Mouse (Mus musculus) gastrocnemius, postnatal 14 days (tissue): ENCODE results near the gene Vstm2l. TPM values are rescaled to one million over a fixed set of nuclear protein-coding genes. Genes with fewer than 3 reads are reported as not detected.

Experiments
- DNase-seq: peaks from one replicate; pipeline ENCODE4 v3.0.0; 2021; ENCODE audit warnings: mixed read lengths
- intact Hi-C: fragments of 180-260 bp; cut with DNase I; formaldehyde crosslinking; loops from one replicate; pipeline ENCODE4 v1.15.1; 2025; ENCODE audit warnings: low total_unique reads
- total RNA-seq, 2 experiments: library from RNA; stranded (reverse); gene quantifications; 2 replicates each; pipeline ENCODE4 v1.2.3; 2021

The Vstm2l gene
- total RNA-seq, 2 experiments from 2014 or later = not detected

DNA sequence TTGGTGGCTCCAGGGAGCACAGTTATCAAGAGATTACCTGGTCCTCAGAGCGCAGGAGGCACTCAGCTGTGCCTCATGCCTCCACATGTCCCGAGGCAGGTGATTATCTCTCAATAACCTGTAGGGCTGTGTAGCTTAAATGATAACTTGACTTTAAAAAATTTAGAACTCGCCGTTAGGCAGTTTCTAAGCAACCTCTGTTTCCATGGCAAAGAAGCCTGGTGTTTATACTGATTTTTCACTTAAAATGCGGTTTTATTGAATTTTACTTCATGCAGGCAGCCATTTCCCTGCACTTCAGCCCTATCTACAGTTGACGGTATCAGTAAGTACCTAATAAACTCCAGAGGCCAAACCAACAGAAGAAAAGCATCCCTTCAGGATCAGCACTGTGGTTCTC lies 71.8 kb downstream of the Vstm2l start:
- no peak for DNase-seq
- intact Hi-C loops = loop anchor here (10.0 kb wide), 1 partner anchor 351 kb away; no protein-coding TSS in a partner anchor

DNA sequence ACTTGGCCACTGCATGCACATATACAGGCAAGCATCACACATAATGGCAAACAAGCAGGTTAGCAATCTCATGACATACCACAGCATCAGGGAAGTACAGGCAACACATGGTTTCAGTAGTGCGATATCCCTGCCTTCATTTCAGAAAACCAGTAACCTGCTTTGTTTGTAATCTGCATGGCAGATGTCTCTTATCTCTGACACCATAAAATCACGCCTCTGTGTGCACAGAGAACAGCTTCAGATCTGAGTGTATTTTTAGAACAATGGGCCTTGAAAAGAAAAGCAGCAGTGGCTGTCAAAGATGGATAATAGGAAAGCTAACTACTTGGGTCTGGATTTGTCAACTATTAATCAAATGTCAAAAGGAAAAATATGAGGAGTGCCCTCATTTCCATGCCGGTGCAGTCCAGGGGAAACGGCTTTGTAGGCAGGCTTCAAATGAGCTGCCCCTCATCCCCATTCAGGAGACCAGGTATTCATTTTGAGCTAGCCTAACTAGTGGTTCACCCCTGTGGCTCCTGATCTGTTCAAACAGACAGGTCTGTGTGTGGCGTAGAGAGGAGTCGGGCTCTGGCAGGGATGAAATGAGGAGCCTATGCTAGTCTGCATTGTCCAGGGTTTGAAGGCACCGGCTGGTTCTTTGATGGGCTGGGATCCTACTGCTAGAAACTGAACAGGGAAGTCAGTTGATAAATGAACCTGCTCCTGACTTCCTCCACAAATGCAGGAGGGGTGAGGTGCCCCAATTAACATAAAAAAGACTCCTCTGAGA lies 74.2 kb downstream of the Vstm2l start:
- intact Hi-C loops = loop anchor here (10.0 kb wide), 1 partner anchor 354 kb away; no protein-coding TSS in a partner anchor
- no peak for DNase-seq

DNA sequence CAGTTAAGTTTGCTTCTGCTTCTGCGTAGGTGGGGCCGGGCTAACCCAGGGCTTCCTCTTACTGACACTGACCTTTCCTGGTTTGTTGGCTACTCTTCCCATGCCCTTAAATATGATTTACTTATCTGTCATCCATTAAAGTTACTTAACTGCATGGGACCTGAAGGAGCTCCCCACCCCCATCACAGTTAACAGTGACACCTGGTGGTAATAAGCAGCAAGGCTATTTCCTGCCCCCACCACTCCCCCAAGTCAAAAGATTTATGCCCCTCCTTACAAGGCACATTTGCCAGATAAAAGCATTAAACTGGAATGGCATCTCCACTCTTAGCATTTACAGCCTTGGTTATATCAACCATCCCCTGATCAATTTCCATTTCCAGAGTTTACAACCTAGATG lies 75.5 kb downstream of the Vstm2l start:
- DNase-seq = no peak

DNA sequence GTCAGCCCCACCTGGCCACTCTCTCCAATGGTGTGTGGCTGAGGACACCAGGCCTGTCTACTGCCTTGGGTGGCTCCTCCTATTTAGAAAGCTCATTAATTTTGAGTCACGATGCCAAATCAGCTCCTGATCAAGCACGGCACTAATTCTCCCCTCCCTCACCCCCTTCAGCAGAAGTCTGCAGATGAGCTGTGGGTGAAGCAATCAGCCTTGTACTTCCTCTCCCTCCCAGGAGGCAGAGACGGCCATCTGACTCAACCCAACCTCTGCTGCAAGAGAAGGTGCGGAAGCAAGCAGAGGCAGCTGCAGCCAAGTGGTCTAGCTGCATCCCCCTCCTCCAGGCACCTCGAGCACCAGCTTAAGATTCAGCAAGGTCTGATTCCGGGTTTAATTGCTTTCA lies 76.6 kb downstream of the Vstm2l start:
- intact Hi-C loops = no loop called here
- DNase-seq = no peak

More for the DNA sequence above, 75.5 kb downstream of the Vstm2l start:
- intact Hi-C loops = loop anchor here (10.0 kb wide), 1 partner anchor 355 kb away; no protein-coding TSS in a partner anchor

DNA sequence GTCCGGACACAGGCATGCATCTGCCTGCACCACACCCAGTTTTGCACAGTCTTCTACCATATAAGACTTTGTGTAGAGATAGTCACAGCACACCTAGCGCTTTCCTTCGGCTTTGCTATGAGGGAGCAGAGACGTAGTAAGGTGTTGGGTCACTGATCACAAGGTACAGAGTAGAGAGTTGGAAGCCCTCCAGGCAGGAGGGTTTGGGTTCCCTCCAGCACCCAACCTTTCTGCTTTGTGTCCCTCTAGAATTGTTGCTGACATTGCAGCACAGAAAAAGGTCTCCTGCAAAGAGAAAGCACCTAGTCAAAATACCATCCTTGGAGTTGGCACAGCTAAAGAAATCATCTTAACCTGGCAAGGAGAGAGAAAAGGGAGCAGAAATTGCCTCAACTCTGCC lies 78.0 kb downstream of the Vstm2l start:
- no peak for DNase-seq
- intact Hi-C loops = no loop called here

Other genes with a start within 250 kb of the Vstm2l start
- 1 to 10 TPM; 6.8 to 7.2 TPM for gene Ctnnbl1, start 177.3 kb upstream of the Vstm2l start, total RNA-seq
- 10 to 100 TPM; 13.0 to 14.6 TPM for gene Tti1, start 113.8 kb downstream of the Vstm2l start, total RNA-seq
- 10 to 100 TPM; 24.8 to 28.9 TPM for gene Rprd1b, start 113.8 kb downstream of the Vstm2l start, total RNA-seq
- 10 to 100 TPM; 48.4 to 50.2 TPM for gene Tgm2, start 231.8 kb downstream of the Vstm2l start, total RNA-seq